ENCODE assay signal across 17 mouse cellular contexts in the genomic region with DNA sequence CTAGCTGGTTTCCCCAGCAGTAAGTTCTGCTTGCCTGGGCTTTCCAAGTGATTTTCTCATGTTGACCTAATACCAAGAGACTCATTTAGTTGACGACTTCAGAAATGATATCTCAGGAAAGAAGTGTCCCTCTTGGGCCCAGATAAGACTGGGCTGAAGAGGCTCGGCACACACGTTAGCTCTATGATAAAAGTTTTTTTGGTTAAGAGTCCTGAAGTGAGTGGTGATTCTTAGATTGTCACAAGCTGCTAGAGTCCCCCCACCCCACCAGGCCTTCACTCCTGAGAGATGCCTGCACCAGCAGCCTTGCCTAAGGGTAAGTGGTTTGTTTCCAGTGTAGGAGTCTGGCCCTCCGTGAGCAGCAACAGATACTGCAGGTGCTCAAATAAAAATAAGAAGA.
"Had no signal": no experiment of that assay in that cellular context is flagged by ENCODE, and none has a peak within 500 bp of the region (broad histone marks: within the 10 kb centered on the region; RNA-seq: fewer than 3 reads in every experiment).

No protein-coding gene starts in this region.

- H3K4me1 ChIP-seq: limb, embryonic 15.5 days had no signal

- H3K4me2 ChIP-seq: limb, embryonic 12.5 days; limb, embryonic 15.5 days; lung, embryonic 14.5 days; midbrain, embryonic 11.5 days had no signal

- H3K9me3 ChIP-seq: limb, embryonic 12.5 days; limb, embryonic 15.5 days had no signal

- DNase-seq: kidney, adult 2 months; kidney, postnatal 25 days; layer of hippocampus, postnatal 36 days; left cerebral cortex, postnatal 4 days; lung, embryonic 14.5 days; thymus, adult 2 months; thymus, postnatal 25 days had no signal

- H3K9ac ChIP-seq: limb, embryonic 12.5 days; limb, embryonic 15.5 days; lung, embryonic 14.5 days had no signal

- H3K36me3 ChIP-seq: limb, embryonic 12.5 days; limb, embryonic 15.5 days had no signal

- H3K27ac ChIP-seq: kidney, postnatal 0 days; left cerebral cortex, adult 2 months; limb, embryonic 12.5 days; limb, embryonic 15.5 days; macrophage; stomach, postnatal 0 days had no signal

- ATAC-seq: intestine, embryonic 16.5 days; lung, postnatal 0 days had no signal

- H3K4me3 ChIP-seq: left cerebral cortex, adult 2 months; limb, embryonic 12.5 days; limb, embryonic 15.5 days; megakaryocyte, embryonic 14.5 days had no signal
